Mouse (Mus musculus): ENCODE data around the gene 4933427D14Rik. TPM values are rescaled to one million over a fixed set of nuclear protein-coding genes. Genes with fewer than 3 reads are reported as not detected.

Gene 4933427D14Rik
- total and polyA plus RNA-seq, 3 experiments = 14.5 to 19.6 TPM; not detected in 1

GRCm38 (mm10) chr11:72155186-72155980, 51.9 kb downstream of the 4933427D14Rik start:
- no peaks in the 10 kb centered on the region for H3K9me3 ChIP-seq (replicated peaks; ENCODE audit: insufficient read depth, low read length)
- no peaks in the 10 kb centered on the region for H3K4me1 ChIP-seq (ENCODE audit: control insufficient read depth in 1 of 2, insufficient read depth in 2 of 2, low read length in 2 of 2)
- DNase-seq (ENCODE audit: low read depth, low spot score) = no peak
- no peak overlapping the region for H3K27ac ChIP-seq (ENCODE audit: control insufficient read depth, low read depth, low read length)
- no peak for TF ChIP-seq BHLHE40 (IDR thresholded peaks at IDR 0.05; ENCODE audit: borderline replicate concordance, low read depth, low read length)
- no peak for TF ChIP-seq SMC3 (IDR thresholded peaks at IDR 0.05; ENCODE audit: low read depth, low read length)
- TF ChIP-seq MYC (IDR thresholded peaks at IDR 0.05; ENCODE audit: low read depth, low read length) = no peak
- TF ChIP-seq RCOR1 (IDR thresholded peaks at IDR 0.05; ENCODE audit: low read depth, low read length) = no peak
- no peak for TF ChIP-seq ZNF384 (IDR thresholded peaks at IDR 0.05; ENCODE audit: low read depth, low read length)
- no peak for TF ChIP-seq MYB (IDR thresholded peaks at IDR 0.05; ENCODE audit: low read depth, low read length)
- TF ChIP-seq TBP (IDR thresholded peaks at IDR 0.05; ENCODE audit: low read depth, low read length) = no peak
- no peaks in the 10 kb centered on the region for H3K27me3 ChIP-seq (ENCODE audit: control insufficient read depth in 1 of 2, insufficient read depth in 2 of 2, low read length in 2 of 2)
- peaks cover 0 to 3% of the 10 kb centered on the region in 2 experiments; a peak in 1 of 4 replicates for H3K36me3 ChIP-seq (ENCODE audit: control insufficient read depth in 1 of 2, insufficient read depth in 2 of 2, low read length in 2 of 2)
- no peak overlapping the region for H3K9ac ChIP-seq (ENCODE audit: control insufficient read depth, low read depth, low read length, poor library complexity, severe bottlenecking)
- no peaks in the 10 kb centered on the region for H3K79me2 ChIP-seq (ENCODE audit: control insufficient read depth, insufficient read depth, low read length, poor library complexity)
- H3K4me3 ChIP-seq (ENCODE audit: control insufficient read depth in 1 of 2, insufficient read depth in 1 of 2, low read depth in 2 of 2, low read length in 2 of 2) = no peak overlapping the region

- H3K4me1 ChIP-seq (ENCODE audit: control insufficient read depth in 1 of 2, insufficient read depth in 2 of 2, low read length in 2 of 2) = no peaks in the 10 kb centered on the region
- no peaks in the 10 kb centered on the region for H3K79me2 ChIP-seq (ENCODE audit: control insufficient read depth, insufficient read depth, low read length, poor library complexity)
- H3K9me3 ChIP-seq (replicated peaks; ENCODE audit: insufficient read depth, low read length) = no peaks in the 10 kb centered on the region
- peaks cover 0 to 3% of the 10 kb centered on the region in 2 experiments; a peak in 1 of 4 replicates for H3K36me3 ChIP-seq (ENCODE audit: control insufficient read depth in 1 of 2, insufficient read depth in 2 of 2, low read length in 2 of 2)
- no peaks in the 10 kb centered on the region for H3K27me3 ChIP-seq (ENCODE audit: control insufficient read depth in 1 of 2, insufficient read depth in 2 of 2, low read length in 2 of 2)
- H3K9ac ChIP-seq (ENCODE audit: control insufficient read depth, low read depth, low read length, poor library complexity, severe bottlenecking) = no peak overlapping the region
- DNase-seq (ENCODE audit: low read depth, low spot score) = no peak
- TF ChIP-seq RCOR1 (IDR thresholded peaks at IDR 0.05; ENCODE audit: low read depth, low read length) = no peak
- TF ChIP-seq ZNF384 (IDR thresholded peaks at IDR 0.05; ENCODE audit: low read depth, low read length) = no peak
- no peak for TF ChIP-seq ZMIZ1 (IDR thresholded peaks at IDR 0.05; ENCODE audit: low read depth, low read length)
- no peak overlapping the region for H3K27ac ChIP-seq (ENCODE audit: control insufficient read depth, low read depth, low read length)
- H3K4me3 ChIP-seq (ENCODE audit: control insufficient read depth in 1 of 2, insufficient read depth in 1 of 2, low read depth in 2 of 2, low read length in 2 of 2) = no peak overlapping the region
These were observed 54.0 kb downstream of the 4933427D14Rik start for GRCm38 (mm10) chr11:72153122-72153862.

DNA sequence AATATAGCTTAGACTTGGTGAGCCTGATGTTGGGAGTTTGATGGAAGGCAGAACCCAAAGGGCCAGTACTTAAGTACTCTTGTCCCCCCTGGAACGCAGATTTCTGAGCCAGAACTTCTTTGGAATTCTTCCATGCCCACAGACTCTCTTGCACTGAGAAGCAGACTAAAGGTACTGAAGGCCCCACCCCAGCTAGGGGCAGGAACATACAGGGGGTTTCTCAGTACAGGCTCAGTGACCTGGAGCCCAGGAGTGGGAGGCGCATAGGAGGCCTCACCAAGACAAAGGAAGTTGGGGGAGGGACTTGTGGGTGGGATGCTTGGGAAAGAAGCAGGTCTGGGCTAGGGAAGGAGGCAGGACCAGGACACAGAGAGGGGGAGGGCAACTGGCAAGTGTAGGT, 56.1 kb downstream of the 4933427D14Rik start:
- Histone ChIP-seq H3K9ac (ENCODE audit: control insufficient read depth, low read depth, low read length, poor library complexity, severe bottlenecking) (no peak overlapping the region), H3K4me1 (ENCODE audit: control insufficient read depth in 1 of 2, insufficient read depth in 2 of 2, low read length in 2 of 2) (no peaks in the 10 kb centered on the region), H3K27ac (ENCODE audit: control insufficient read depth, low read depth, low read length) (no peak overlapping the region), H3K36me3 (ENCODE audit: control insufficient read depth in 1 of 2, insufficient read depth in 2 of 2, low read length in 2 of 2) (no peaks in the 10 kb centered on the region), H3K9me3 (replicated peaks; ENCODE audit: insufficient read depth, low read length) (no peaks in the 10 kb centered on the region), H3K79me2 (ENCODE audit: control insufficient read depth, insufficient read depth, low read length, poor library complexity) (no peaks in the 10 kb centered on the region), H3K27me3 (ENCODE audit: control insufficient read depth in 1 of 2, insufficient read depth in 2 of 2, low read length in 2 of 2) (peaks cover 0 to 1% of the 10 kb centered on the region in 2 experiments; a peak in 1 of 4 replicates), H3K4me3 (ENCODE audit: control insufficient read depth in 1 of 2, insufficient read depth in 1 of 2, low read depth in 2 of 2, low read length in 2 of 2) (no peak overlapping the region)
- no peak for DNase-seq (ENCODE audit: low read depth, low spot score)
- TF ChIP-seq ZNF384 (IDR thresholded peaks at IDR 0.05; ENCODE audit: low read depth, low read length) (no peak), GABPA (IDR thresholded peaks at IDR 0.05; ENCODE audit: low read depth, low read length) (no peak), USF1 (IDR thresholded peaks at IDR 0.05; ENCODE audit: low read depth, low read length) (no peak), CHD2 (IDR thresholded peaks at IDR 0.05; ENCODE audit: low read length) (no peak), HCFC1 (IDR thresholded peaks at IDR 0.05; ENCODE audit: low read depth, low read length) (no peak), CHD1 (IDR thresholded peaks at IDR 0.05; ENCODE audit: low read depth, low read length) (no peak), MAZ (IDR thresholded peaks at IDR 0.05; ENCODE audit: low read depth, low read length) (no peak), TCF12 (IDR thresholded peaks at IDR 0.05; ENCODE audit: low read depth, low read length) (no peak), UBTF (IDR thresholded peaks at IDR 0.05; ENCODE audit: borderline replicate concordance, insufficient read depth, low read depth, low read length) (no peak), SMC3 (IDR thresholded peaks at IDR 0.05; ENCODE audit: low read depth, low read length) (no peak), ZKSCAN1 (IDR thresholded peaks at IDR 0.05; ENCODE audit: low read depth, low read length) (no peak), RAD21 (IDR thresholded peaks at IDR 0.05; ENCODE audit: low read depth, low read length) (no peak), ETS1 (IDR thresholded peaks at IDR 0.05; ENCODE audit: low read depth, low read length) (no peak), ZC3H11A (IDR thresholded peaks at IDR 0.05; ENCODE audit: low read depth, low read length) (no peak)

Data from MEL (cell line).